Mouse (Mus musculus): ENCODE results near the gene Snrpd3. TPM values are rescaled to one million over a fixed set of nuclear protein-coding genes. Genes with fewer than 3 reads are reported as not detected.

The Snrpd3 gene
- total and polyA plus RNA-seq, 2 experiments from 2014 or later: 10.8 to 65.4 TPM

DNA sequence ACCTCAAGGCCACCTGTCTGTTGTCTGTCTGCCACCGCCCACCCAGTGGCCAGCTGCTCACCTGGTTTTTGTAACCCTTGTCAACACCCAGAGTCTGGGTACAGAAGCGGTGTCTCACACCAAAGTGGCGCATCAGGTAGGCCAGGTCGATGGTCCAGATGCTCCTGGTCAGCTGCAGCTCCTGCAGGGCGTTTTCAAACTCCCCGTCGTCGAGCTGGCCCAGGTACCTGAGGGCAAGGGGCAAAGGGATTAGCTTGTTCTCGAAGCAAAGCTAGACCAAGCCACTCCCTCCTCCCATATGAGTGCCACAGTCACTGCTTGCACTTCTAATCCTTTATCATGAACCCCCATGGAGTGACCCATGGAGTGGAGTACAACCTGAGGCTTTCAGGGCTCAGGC lies 6.3 kb upstream of the Snrpd3 start:
- Histone ChIP-seq H3K36me3 (replicated peaks; ENCODE audit: control insufficient read depth, insufficient read depth, low read length) (peaks cover 53% of the 10 kb centered on the region), H3K4me3 (ENCODE audit: low read depth, low read length) (no peak overlapping the region), H3K4me1 (ENCODE audit: control insufficient read depth, insufficient read depth) (peaks cover 9% of the 10 kb centered on the region), H3K27me3 (ENCODE audit: control insufficient read depth, insufficient read depth, low read length) (no peaks in the 10 kb centered on the region), H3K4me2 (ENCODE audit: low read depth, low read length) (no peak overlapping the region), H3K9ac (replicated peaks; ENCODE audit: low read depth, low read length) (no peak overlapping the region), H3K9me3 (replicated peaks; ENCODE audit: control insufficient read depth, low read length) (no peaks in the 10 kb centered on the region), H3K27ac (ENCODE audit: low read depth) (no peak overlapping the region)
- ATAC-seq (ENCODE audit: insufficient read depth, low read depth) (no peak), DNase-seq (ENCODE audit: low spot score) (no peak)
- TF ChIP-seq EP300 (IDR thresholded peaks at IDR 0.05; ENCODE audit: low read depth): no peak
- WGBS: 84% methylated on average over 9 of the region's 9 CpGs

DNA sequence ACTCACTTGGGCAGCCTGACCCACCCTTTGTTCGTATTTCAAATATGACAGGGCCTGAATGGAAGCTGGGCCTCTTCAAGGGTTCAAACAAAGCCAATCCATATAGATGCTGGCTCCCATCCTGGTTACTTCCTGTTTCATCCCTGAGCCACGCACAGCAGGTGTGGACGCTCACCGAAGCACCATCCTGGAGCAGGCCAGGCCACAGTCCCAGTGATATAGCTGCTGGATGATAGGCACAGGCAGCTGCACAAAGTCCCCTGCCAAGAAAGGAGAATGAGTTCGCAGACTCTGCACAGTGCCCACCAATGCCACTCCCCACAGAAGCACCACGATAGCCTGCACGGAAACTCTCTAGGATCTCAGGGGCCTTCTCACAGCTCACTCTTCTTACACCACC lies 5.5 kb upstream of the Snrpd3 start:
- Histone ChIP-seq H3K4me1 (ENCODE audit: control insufficient read depth, insufficient read depth) (peaks cover 14% of the 10 kb centered on the region), H3K27ac (ENCODE audit: low read depth) (no peak overlapping the region), H3K9ac (replicated peaks; ENCODE audit: low read depth, low read length) (no peak overlapping the region), H3K9me3 (replicated peaks; ENCODE audit: control insufficient read depth, low read length) (no peaks in the 10 kb centered on the region), H3K27me3 (ENCODE audit: control insufficient read depth, insufficient read depth, low read length) (no peaks in the 10 kb centered on the region), H3K4me3 (ENCODE audit: low read depth, low read length) (no peak overlapping the region), H3K36me3 (replicated peaks; ENCODE audit: control insufficient read depth, insufficient read depth, low read length) (peaks cover 52% of the 10 kb centered on the region), H3K4me2 (ENCODE audit: low read depth, low read length) (no peak overlapping the region)
- no peak for ATAC-seq (ENCODE audit: insufficient read depth, low read depth)
- 95% methylated on average over 7 of the region's 7 CpGs for WGBS
- no peak for TF ChIP-seq EP300 (IDR thresholded peaks at IDR 0.05; ENCODE audit: low read depth)
- no peak for TF ChIP-seq CTCF (IDR thresholded peaks at IDR 0.05; ENCODE audit: low read depth)
- DNase-seq (ENCODE audit: low spot score): no peak

DNA sequence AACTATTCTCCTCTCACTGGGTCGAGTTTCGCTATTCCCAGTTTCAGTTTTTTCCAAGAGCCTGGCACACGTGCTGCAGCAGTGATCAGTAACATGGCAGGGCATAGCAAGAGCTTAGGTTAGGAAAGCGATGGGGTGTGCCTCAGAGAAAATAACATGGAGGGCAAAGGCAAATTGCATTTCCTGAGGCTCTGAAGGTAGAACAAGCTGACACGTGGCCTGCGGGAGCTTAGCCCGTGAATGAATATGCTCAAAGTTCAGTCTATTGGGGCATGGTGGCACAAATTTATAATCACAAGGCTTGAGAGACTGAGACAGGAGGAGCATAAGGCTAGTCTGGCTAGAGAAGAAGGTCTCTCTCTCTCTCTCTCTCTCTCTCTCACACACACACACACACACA lies 4.6 kb upstream of the Snrpd3 start:
- WGBS: 87% methylated on average over 7 of the region's 7 CpGs
- Histone ChIP-seq H3K9ac (replicated peaks; ENCODE audit: low read depth, low read length) (no peak overlapping the region), H3K4me3 (ENCODE audit: low read depth, low read length) (no peak overlapping the region), H3K4me2 (ENCODE audit: low read depth, low read length) (no peak overlapping the region), H3K27ac (ENCODE audit: low read depth) (no peak overlapping the region), H3K27me3 (ENCODE audit: control insufficient read depth, insufficient read depth, low read length) (no peaks in the 10 kb centered on the region), H3K36me3 (replicated peaks; ENCODE audit: control insufficient read depth, insufficient read depth, low read length) (peaks cover 43% of the 10 kb centered on the region), H3K9me3 (replicated peaks; ENCODE audit: control insufficient read depth, low read length) (no peaks in the 10 kb centered on the region), H3K4me1 (ENCODE audit: control insufficient read depth, insufficient read depth) (peaks cover 14% of the 10 kb centered on the region)
- TF ChIP-seq CTCF (IDR thresholded peaks at IDR 0.05; ENCODE audit: low read depth) (no peak), EP300 (IDR thresholded peaks at IDR 0.05; ENCODE audit: low read depth) (no peak)
- no peak for ATAC-seq (ENCODE audit: insufficient read depth, low read depth)
- no peak for DNase-seq (ENCODE audit: low spot score)

DNA sequence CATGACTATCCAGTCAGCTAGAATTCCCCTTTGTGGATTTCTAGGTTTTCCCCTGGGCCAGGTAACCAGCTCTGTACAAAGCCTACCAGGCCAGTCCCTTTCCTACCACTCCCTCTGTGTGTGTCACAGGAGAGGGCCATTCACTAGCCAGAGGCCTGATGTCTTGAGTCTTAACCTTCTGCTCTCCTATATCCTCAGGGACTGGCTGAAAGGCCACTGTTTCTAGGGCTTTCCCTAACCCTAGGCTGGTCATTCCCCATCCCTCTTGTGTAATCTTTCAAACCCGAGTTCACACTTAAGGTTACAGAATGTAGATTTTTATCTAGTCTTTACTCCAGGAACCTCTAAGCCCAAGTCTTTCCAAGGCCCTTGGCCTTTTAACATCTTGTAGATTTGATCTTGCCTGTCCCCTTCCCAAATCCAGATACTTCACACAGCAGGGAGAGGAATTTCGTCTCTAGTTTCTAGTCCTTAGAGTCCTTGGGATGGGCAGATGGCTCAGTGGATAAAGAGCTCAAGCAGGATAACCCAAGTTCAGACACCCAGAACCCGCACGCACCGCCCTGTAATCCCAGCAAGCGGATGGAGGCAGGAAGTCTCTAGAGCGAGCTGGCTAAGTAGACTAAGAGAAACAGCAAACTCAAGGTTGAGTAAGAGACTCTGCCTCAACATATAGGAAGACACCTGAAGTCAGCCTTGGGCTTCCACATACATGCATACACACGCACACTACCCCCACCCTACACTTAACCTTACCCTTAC lies 3.9 kb upstream of the Snrpd3 start:
- ATAC-seq (ENCODE audit: insufficient read depth, low read depth): no peak
- Histone ChIP-seq H3K4me1 (ENCODE audit: control insufficient read depth, insufficient read depth) (peaks cover 16% of the 10 kb centered on the region), H3K27me3 (ENCODE audit: control insufficient read depth, insufficient read depth, low read length) (no peaks in the 10 kb centered on the region), H3K27ac (ENCODE audit: low read depth) (no peak overlapping the region), H3K36me3 (replicated peaks; ENCODE audit: control insufficient read depth, insufficient read depth, low read length) (peaks cover 36% of the 10 kb centered on the region), H3K9me3 (replicated peaks; ENCODE audit: control insufficient read depth, low read length) (no peaks in the 10 kb centered on the region), H3K4me2 (ENCODE audit: low read depth, low read length) (no peak overlapping the region), H3K4me3 (ENCODE audit: low read depth, low read length) (no peak overlapping the region), H3K9ac (replicated peaks; ENCODE audit: low read depth, low read length) (no peak overlapping the region)
- DNase-seq (ENCODE audit: low spot score): no peak
- WGBS: 88% methylated on average over 8 of the region's 8 CpGs
- TF ChIP-seq CTCF (IDR thresholded peaks at IDR 0.05; ENCODE audit: low read depth) (no peak), EP300 (IDR thresholded peaks at IDR 0.05; ENCODE audit: low read depth) (no peak)

DNA sequence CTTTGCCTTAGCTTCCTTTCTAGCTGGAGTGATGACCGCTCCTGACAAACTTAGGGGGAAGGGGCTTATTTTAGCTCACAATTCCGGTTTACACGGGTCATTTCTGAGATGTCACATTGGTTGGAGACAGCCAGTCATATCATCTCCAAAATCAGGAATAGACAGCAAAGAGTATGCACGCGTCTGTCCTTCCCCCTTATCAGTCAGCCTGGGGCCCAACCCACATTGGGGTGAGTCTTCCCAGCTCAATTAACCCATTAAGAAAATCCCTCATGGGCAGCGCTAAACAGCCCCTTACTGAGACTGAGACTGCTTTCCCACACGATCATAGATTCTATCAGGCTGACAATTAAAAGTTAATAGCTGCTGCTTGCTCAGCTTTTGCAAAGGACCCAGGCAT lies 3.0 kb upstream of the Snrpd3 start:
- ATAC-seq (ENCODE audit: insufficient read depth, low read depth) (no peak), DNase-seq (ENCODE audit: low spot score) (no peak)
- WGBS: 53% methylated on average over 7 of the region's 7 CpGs
- no peak overlapping the region for H3K4me3 ChIP-seq (ENCODE audit: low read depth, low read length)
- H3K4me1 ChIP-seq (ENCODE audit: control insufficient read depth, insufficient read depth): peaks cover 22% of the 10 kb centered on the region
- no peaks in the 10 kb centered on the region for H3K9me3 ChIP-seq (replicated peaks; ENCODE audit: control insufficient read depth, low read length)
- no peaks in the 10 kb centered on the region for H3K27me3 ChIP-seq (ENCODE audit: control insufficient read depth, insufficient read depth, low read length)
- H3K4me2 ChIP-seq (ENCODE audit: low read depth, low read length): no peak overlapping the region
- no peak overlapping the region for H3K27ac ChIP-seq (ENCODE audit: low read depth)
- peaks cover 30% of the 10 kb centered on the region for H3K36me3 ChIP-seq (replicated peaks; ENCODE audit: control insufficient read depth, insufficient read depth, low read length)
- TF ChIP-seq CTCF (IDR thresholded peaks at IDR 0.05; ENCODE audit: low read depth): no peak
- no peak overlapping the region for H3K9ac ChIP-seq (replicated peaks; ENCODE audit: low read depth, low read length)
